Mouse (Mus musculus): ENCODE data around the gene Atg101. TPM values are rescaled to one million over a fixed set of nuclear protein-coding genes. Genes with fewer than 3 reads are reported as not detected.

The Atg101 gene
- polyA plus RNA-seq, 1 experiment from 2014 or later, result 84.3 TPM

DNA sequence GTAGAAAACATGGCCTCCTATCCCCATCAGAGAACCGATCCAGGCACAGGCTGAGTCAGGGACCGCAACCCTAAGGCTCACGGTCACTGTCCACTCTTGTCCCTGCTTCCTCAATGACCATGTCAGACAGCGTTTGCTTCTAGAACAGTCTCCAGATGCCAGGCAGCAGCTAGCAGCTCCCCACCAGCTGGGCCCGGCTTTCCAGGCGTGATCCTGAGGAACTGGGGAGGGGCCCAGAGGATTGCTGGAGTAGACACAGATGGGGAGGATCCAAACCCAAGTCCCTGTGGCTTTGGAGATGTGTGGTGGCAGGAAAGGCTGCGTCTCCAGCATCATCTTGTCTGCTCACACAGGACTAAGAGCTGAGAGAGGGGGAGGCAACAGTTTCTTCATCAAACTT lies 11.0 kb downstream of the Atg101 start:
- ATAC-seq (replicated peaks), result no peak
- no peak overlapping the region for H3K9ac ChIP-seq
- no peak overlapping the region for H3K4me3 ChIP-seq
- H3K36me3 ChIP-seq (replicated peaks), result peaks cover 16% of the 10 kb centered on the region
- H3K9me3 ChIP-seq, result no peaks in the 10 kb centered on the region
- no peak overlapping the region for H3K27ac ChIP-seq
- WGBS, result 76% methylated on average over 7 of the region's 7 CpGs
- H3K4me2 ChIP-seq, result no peak overlapping the region
- no peaks in the 10 kb centered on the region for H3K27me3 ChIP-seq (replicated peaks)
- no peaks in the 10 kb centered on the region for H3K4me1 ChIP-seq

GRCm38 (mm10) chr15:101295616-101296015 lies 11.5 kb downstream of the Atg101 start:
- Histone ChIP-seq H3K9me3 (no peaks in the 10 kb centered on the region), H3K27ac (no peak overlapping the region), H3K4me3 (no peak overlapping the region), H3K4me1 (no peaks in the 10 kb centered on the region), H3K9ac (no peak overlapping the region), H3K4me2 (no peak overlapping the region), H3K36me3 (replicated peaks) (peaks cover 13% of the 10 kb centered on the region), H3K27me3 (replicated peaks) (no peaks in the 10 kb centered on the region)
- ATAC-seq (replicated peaks), result no peak
- WGBS, result 91% methylated on average over 10 of the region's 10 CpGs

DNA sequence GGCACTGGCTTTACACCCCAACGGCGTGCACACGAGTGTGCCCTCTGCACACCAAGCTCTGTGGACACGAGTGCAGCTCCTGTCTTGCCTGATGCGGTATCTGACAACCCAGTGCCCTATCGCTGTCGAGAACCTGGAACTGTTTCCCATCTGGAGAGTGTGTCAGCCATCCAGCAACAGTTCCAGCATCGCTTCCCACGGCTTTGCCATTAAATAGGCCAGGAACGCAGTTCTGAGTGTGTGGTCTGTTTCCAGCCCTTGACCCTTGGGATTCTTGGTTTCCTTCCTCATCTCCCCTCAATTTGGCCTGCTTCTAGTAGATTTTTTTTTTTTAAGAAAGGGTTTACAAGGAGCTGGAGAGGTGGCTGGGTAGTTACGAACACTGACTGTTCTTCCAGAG lies 12.0 kb downstream of the Atg101 start:
- Histone ChIP-seq H3K9ac (no peak overlapping the region), H3K4me2 (no peak overlapping the region), H3K36me3 (replicated peaks) (peaks cover 9% of the 10 kb centered on the region), H3K27me3 (replicated peaks) (no peaks in the 10 kb centered on the region), H3K9me3 (no peaks in the 10 kb centered on the region), H3K4me3 (no peak overlapping the region), H3K4me1 (no peaks in the 10 kb centered on the region), H3K27ac (no peak overlapping the region)
- 92% methylated on average over 11 of the region's 11 CpGs for WGBS
- ATAC-seq (replicated peaks), result no peak

- Histone ChIP-seq H3K9me3 (no peaks in the 10 kb centered on the region), H3K4me3 (no peak overlapping the region), H3K36me3 (replicated peaks) (no peaks in the 10 kb centered on the region), H3K4me1 (no peaks in the 10 kb centered on the region), H3K27me3 (replicated peaks) (no peaks in the 10 kb centered on the region), H3K4me2 (peak overlapping the region; percentile 25), H3K27ac (no peak overlapping the region), H3K9ac (no peak overlapping the region)
- WGBS, result 25% methylated on average over 7 of the region's 7 CpGs
- no peak for ATAC-seq (replicated peaks)
Measured at GRCm38 (mm10) chr15:101297988-101298387, 13.9 kb downstream of the Atg101 start.

DNA sequence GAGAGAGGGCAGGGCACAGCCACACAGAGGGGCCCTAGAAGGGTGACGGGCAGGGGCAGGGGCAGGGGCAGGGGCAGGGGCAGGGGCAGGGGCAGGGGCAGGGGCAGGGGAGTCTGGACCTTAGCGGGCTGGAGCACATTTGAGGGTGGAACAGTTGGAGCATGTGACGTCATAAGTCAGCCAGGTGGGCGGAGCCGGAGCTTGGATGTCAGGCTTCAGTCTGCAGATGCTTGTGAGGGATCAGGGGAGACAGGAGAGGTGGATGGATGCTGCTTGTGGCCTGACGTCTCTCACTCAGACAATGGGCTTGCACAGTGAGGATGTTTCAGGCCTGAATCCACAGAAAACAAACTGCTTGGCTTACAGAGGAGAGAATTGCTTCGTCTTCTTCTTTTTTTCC lies 14.5 kb downstream of the Atg101 start:
- H3K4me2 ChIP-seq, result peak overlapping the region; percentile 25
- no peak for ATAC-seq (replicated peaks)
- no peaks in the 10 kb centered on the region for H3K4me1 ChIP-seq
- H3K36me3 ChIP-seq (replicated peaks), result no peaks in the 10 kb centered on the region
- no peaks in the 10 kb centered on the region for H3K27me3 ChIP-seq (replicated peaks)
- 13% methylated on average over 6 of the region's 7 CpGs for WGBS
- no peak overlapping the region for H3K4me3 ChIP-seq
- H3K27ac ChIP-seq, result no peak overlapping the region
- no peak overlapping the region for H3K9ac ChIP-seq
- H3K9me3 ChIP-seq, result no peaks in the 10 kb centered on the region

DNA sequence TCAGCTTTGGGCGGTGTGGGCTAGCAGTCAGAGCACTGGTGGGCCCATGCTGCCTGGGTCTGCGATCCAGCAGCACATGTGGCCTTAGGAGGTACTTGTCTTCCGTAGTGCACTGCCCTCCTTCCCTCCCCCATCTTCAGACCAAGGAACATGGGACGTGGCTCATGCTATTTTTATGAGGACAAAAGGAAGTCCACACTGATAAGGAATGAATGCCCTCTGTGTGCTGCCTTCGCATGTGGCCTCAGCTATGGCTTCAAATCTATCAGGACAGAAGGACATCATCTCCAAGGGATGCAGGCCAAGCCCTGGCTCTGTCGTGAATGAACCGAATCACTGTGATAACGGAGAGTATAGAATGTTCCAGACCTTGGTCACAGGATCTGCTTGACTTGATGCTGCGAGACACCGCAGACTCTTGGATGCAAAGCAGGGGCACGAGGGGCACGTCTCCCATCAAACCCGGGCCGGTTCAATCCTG lies 15.4 kb downstream of the Atg101 start:
- no peak overlapping the region for H3K4me2 ChIP-seq
- H3K27ac ChIP-seq, result no peak overlapping the region
- 81% methylated on average over 14 of the region's 14 CpGs for WGBS
- no peaks in the 10 kb centered on the region for H3K36me3 ChIP-seq (replicated peaks)
- H3K27me3 ChIP-seq (replicated peaks), result no peaks in the 10 kb centered on the region
- H3K9me3 ChIP-seq, result no peaks in the 10 kb centered on the region
- ATAC-seq (replicated peaks), result no peak
- no peaks in the 10 kb centered on the region for H3K4me1 ChIP-seq
- no peak overlapping the region for H3K9ac ChIP-seq
- H3K4me3 ChIP-seq, result no peak overlapping the region

DNA sequence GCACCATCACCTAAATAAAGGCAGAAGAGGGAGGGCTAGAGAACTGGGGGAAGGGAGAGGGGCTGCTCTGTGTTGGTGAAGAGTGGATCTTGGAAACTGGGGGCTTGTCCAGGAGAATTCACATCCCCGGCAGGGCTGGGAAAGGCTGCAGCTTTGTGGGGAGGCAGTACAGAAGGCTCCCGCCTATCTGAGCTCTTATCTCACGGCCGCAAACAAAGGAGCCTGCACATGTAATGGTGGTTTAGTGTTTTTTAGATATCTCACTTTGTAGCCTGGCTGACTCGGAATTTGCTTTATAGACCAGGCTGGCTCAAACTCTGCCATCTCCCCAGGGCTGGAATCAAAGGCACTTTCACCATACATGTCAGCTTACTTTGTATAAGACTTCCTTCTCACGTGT lies 16.1 kb downstream of the Atg101 start:
- Histone ChIP-seq H3K27me3 (replicated peaks) (no peaks in the 10 kb centered on the region), H3K4me2 (no peak overlapping the region), H3K27ac (no peak overlapping the region), H3K36me3 (replicated peaks) (no peaks in the 10 kb centered on the region), H3K9ac (no peak overlapping the region), H3K9me3 (no peaks in the 10 kb centered on the region), H3K4me1 (no peaks in the 10 kb centered on the region), H3K4me3 (no peak overlapping the region)
- 77% methylated on average over 6 of the region's 6 CpGs for WGBS
- ATAC-seq (replicated peaks), result no peak

GRCm38 (mm10) chr15:101302201-101302600 lies 18.1 kb downstream of the Atg101 start:
- no peak overlapping the region for H3K4me3 ChIP-seq
- H3K27ac ChIP-seq, result no peak overlapping the region
- no peaks in the 10 kb centered on the region for H3K9me3 ChIP-seq
- H3K4me2 ChIP-seq, result no peak overlapping the region
- H3K9ac ChIP-seq, result no peak overlapping the region
- WGBS, result 75% methylated on average over 3 of the region's 3 CpGs
- no peaks in the 10 kb centered on the region for H3K4me1 ChIP-seq
- no peaks in the 10 kb centered on the region for H3K36me3 ChIP-seq (replicated peaks)
- ATAC-seq (replicated peaks), result no peak
- no peaks in the 10 kb centered on the region for H3K27me3 ChIP-seq (replicated peaks)

- no peaks in the 10 kb centered on the region for H3K9me3 ChIP-seq
- H3K4me3 ChIP-seq, result no peak overlapping the region
- WGBS, result 82% methylated on average over 4 of the region's 4 CpGs
- H3K27me3 ChIP-seq (replicated peaks), result no peaks in the 10 kb centered on the region
- ATAC-seq (replicated peaks), result no peak
- no peak overlapping the region for H3K4me2 ChIP-seq
- H3K36me3 ChIP-seq (replicated peaks), result no peaks in the 10 kb centered on the region
- H3K4me1 ChIP-seq, result no peaks in the 10 kb centered on the region
- H3K27ac ChIP-seq, result no peak overlapping the region
- no peak overlapping the region for H3K9ac ChIP-seq
Measured at GRCm38 (mm10) chr15:101303830-101304229, 19.8 kb downstream of the Atg101 start.

GRCm38 (mm10) chr15:101306459-101306858 lies 22.4 kb downstream of the Atg101 start:
- Histone ChIP-seq H3K4me2 (no peak overlapping the region), H3K9ac (no peak overlapping the region), H3K27ac (no peak overlapping the region), H3K4me3 (no peak overlapping the region), H3K27me3 (replicated peaks) (no peaks in the 10 kb centered on the region), H3K9me3 (no peaks in the 10 kb centered on the region), H3K4me1 (no peaks in the 10 kb centered on the region), H3K36me3 (replicated peaks) (no peaks in the 10 kb centered on the region)
- WGBS, result 87% methylated on average over 4 of the region's 4 CpGs
- no peak for ATAC-seq (replicated peaks)

DNA sequence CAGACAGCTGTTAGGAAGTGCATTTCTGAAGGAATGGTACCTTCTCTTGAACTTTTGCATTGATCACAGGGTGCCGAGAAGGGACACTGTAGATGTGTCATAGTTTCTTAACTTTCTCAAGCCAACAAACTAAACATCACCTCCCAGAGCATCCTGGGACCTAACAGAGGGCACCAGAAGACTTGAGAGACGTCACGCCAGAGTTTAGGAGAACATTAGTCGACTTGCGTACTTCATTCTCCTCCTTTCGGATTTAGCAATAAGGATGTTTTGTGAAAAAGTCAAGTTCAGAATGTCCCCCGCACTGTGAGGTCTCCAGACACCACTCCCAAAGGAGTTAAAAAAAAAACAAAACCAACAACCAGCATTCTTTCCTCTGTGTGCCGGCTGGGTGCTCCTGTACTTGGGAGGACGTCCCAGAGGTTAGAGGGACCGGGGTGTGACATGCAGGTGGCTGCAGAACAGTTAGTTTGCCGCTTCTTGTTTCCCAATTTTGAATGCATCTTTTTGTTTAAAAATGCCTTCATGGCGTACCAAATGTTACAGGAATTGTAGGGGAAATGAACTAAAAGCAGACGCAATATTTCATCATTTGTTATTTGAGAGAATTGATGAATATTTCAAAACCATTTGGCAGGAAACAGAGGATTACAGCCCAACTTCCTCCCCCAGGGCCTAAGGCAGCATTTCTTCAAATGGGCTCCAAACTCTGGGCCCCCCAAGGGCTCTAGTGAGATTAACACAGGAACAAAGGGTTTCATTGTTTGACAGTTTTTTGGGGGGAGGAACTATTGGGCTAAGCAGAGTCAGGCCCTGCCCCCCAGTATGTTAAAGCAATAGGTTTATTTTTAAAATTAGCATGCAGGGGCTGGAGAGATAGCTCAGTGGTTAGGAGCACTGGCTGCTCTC lies 24.6 kb downstream of the Atg101 start:
- Histone ChIP-seq H3K27ac (no peak overlapping the region), H3K9me3 (no peaks in the 10 kb centered on the region), H3K9ac (no peak overlapping the region), H3K4me2 (no peak overlapping the region), H3K36me3 (replicated peaks) (no peaks in the 10 kb centered on the region), H3K4me3 (no peak overlapping the region), H3K4me1 (no peaks in the 10 kb centered on the region), H3K27me3 (replicated peaks) (no peaks in the 10 kb centered on the region)
- ATAC-seq (replicated peaks), result no peak
- 61% methylated on average over 13 of the region's 13 CpGs for WGBS

GRCm38 (mm10) chr15:101309493-101309892 lies 25.4 kb downstream of the Atg101 start:
- Histone ChIP-seq H3K9me3 (no peaks in the 10 kb centered on the region), H3K9ac (no peak overlapping the region), H3K27ac (no peak overlapping the region), H3K36me3 (replicated peaks) (no peaks in the 10 kb centered on the region), H3K4me2 (no peak overlapping the region), H3K4me1 (no peaks in the 10 kb centered on the region), H3K4me3 (no peak overlapping the region), H3K27me3 (replicated peaks) (no peaks in the 10 kb centered on the region)
- no peak for ATAC-seq (replicated peaks)
- 52% methylated on average over 5 of the region's 5 CpGs for WGBS
